Mouse (Mus musculus) testis, postnatal 10 days (tissue): ENCODE measurements around the gene Sirt2.

Experiments
- DNase-seq: peaks from one replicate; pipeline ENCODE4 v3.0.0; 2021; ENCODE audit warnings: low spot score

Sirt2 gene

GRCm38 (mm10) chr7:28795832-28796231 lies 29.3 kb downstream of the Sirt2 start:
- DNase-seq = no peak

- peak; percentile 90 for DNase-seq
These were observed 30.0 kb downstream of the Sirt2 start for GRCm38 (mm10) chr7:28796562-28796975.

GRCm38 (mm10) chr7:28799994-28800393 lies 33.5 kb downstream of the Sirt2 start:
- no peak for DNase-seq

GRCm38 (mm10) chr7:28801451-28801850 lies 34.9 kb downstream of the Sirt2 start:
- DNase-seq = no peak

GRCm38 (mm10) chr7:28801901-28802670 lies 35.6 kb downstream of the Sirt2 start:
- DNase-seq = no peak

- no peak for DNase-seq
These were observed 36.5 kb downstream of the Sirt2 start for GRCm38 (mm10) chr7:28802846-28803588.

GRCm38 (mm10) chr7:28803756-28804155 lies 37.2 kb downstream of the Sirt2 start:
- no peak for DNase-seq

GRCm38 (mm10) chr7:28806869-28807268 lies 40.3 kb downstream of the Sirt2 start:
- DNase-seq = peak; percentile 56

GRCm38 (mm10) chr7:28807641-28808220 lies 41.2 kb downstream of the Sirt2 start:
- DNase-seq = peak; percentile 64

- peak; percentile 48 for DNase-seq
These were observed 41.8 kb downstream of the Sirt2 start, which contains the start of gene Hnrnpl for GRCm38 (mm10) chr7:28808221-28808941. Gene Hnrnpl (plus strand): TSS chr7:28808541.

- DNase-seq = peak; percentile 98
These were observed 42.4 kb downstream of the Sirt2 start for GRCm38 (mm10) chr7:28808957-28809393.

- DNase-seq = peak; percentile 84
These were observed 43.0 kb downstream of the Sirt2 start for GRCm38 (mm10) chr7:28809401-28810089.

GRCm38 (mm10) chr7:28810107-28811066 lies 43.9 kb downstream of the Sirt2 start:
- peak; percentile 98 for DNase-seq

- DNase-seq = peak; percentile 99
These were observed 44.7 kb downstream of the Sirt2 start for GRCm38 (mm10) chr7:28811228-28811627.

GRCm38 (mm10) chr7:28811640-28812275 lies 45.2 kb downstream of the Sirt2 start:
- DNase-seq = no peak

- peak; percentile 51 for DNase-seq
These were observed 45.9 kb downstream of the Sirt2 start for GRCm38 (mm10) chr7:28812436-28812835.

- no peak for DNase-seq
These were observed 46.4 kb downstream of the Sirt2 start for GRCm38 (mm10) chr7:28812949-28813348.

GRCm38 (mm10) chr7:28814306-28815034 lies 47.9 kb downstream of the Sirt2 start:
- DNase-seq = no peak

GRCm38 (mm10) chr7:28815230-28815629 lies 48.7 kb downstream of the Sirt2 start:
- DNase-seq = no peak
